Mouse (Mus musculus): Measurements from ENCODE around the gene Cpt1c.

Gene Cpt1c

DNA sequence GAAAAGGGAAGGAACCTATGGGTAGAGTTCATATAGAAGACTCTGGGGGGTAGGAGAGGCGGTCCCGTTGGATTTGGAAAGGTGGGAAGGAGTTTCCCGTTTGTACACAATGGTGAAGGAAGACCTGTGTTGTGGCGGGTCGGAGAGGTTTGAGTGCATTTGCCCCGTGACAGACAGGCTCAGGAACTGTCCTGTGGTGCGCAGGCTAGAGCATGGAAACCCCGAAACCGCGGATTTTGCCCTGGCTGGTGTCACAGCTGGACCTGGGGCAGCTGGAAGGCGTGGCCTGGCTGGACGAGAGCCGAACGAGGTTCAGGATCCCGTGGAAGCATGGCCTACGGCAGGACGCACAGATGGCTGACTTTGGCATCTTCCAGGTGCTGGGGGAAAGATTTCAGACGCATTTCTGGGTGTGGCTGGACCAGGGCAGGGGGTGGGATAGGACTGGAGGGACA lies 23.9 kb upstream of the Cpt1c start, which contains the start of gene Bcl2l12:
Bcl2l12 (minus strand) TSS at position 212 of the 455 bp plus-strand sequence.
- peak in 1 of 2 experiments; percentile 20 for DNase-seq

DNA sequence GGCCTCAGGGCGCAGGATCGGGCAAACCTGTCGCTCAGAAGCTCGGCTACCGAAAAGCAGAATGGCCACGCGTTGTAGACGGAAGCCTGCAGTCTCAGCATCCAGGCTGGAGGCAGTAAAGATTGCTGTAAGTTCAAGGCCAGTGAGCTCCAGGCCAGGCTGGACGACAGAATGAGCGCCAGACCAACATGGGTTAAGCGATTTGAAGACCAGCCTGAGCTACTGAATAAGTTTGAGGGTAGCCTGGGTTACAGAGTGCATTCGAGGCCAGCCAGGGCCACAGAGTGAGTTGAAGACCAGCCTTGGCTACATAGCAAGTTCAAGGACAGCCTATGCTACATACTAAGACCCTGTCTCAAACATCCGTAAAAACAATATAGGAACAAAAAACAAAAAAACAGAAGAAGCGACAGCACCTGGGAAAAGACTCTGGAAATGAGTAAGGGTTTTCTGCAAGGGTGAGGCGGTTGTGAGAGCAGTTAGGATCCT lies 23.3 kb upstream of the Cpt1c start:
- DNase-seq: no peak

- DNase-seq: peak; percentile 97 to 98
These were observed 22.7 kb upstream of the Cpt1c start, which contains the start of gene Irf3 for GRCm38 (mm10) chr7:44997231-44997939. Irf3 (plus strand) TSS chr7:44997648.

GRCm38 (mm10) chr7:44996672-44997071 lies 22.0 kb upstream of the Cpt1c start:
- peak in 1 of 2 experiments; percentile 17 for DNase-seq

GRCm38 (mm10) chr7:44986879-44987718 lies 12.4 kb upstream of the Cpt1c start:
- peak in 1 of 2 experiments; percentile 21 for DNase-seq

DNA sequence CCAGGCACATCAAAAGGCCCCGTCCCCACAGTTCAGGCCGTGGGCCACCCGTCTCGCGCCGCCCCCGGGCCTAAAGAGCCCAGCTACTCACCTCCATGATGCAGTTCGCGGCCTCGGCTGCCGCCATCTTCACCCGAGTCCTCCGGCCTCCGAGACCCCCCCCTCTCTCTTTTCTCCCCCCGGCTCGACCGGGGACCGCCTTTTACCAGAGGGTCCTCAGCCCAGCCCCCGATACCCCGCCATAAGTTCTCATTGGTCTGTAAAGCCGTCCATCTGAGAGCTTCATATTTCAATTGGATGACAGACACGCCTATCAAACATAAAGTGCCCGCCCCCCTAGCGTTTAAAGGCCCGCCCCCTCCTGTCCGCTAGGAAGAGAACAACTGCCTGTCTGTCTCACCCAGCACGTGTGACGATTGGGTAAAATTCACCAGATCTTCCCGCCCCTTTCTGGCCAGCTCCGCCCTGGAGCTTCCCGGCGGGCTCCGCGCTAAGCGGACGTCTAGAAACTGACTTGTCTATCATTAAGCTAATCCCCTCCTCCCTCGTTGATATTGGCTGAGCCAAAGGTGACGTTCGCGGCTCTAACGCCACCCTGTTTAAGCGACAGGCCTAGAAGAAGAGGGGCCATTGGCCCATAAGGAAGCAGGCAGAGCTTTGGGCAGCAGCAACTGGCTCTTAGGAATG lies 11.7 kb upstream of the Cpt1c start, which contains the start of gene Prmt1:
Prmt1 (minus strand) TSS at position 377 of the 687 bp plus-strand sequence.
- DNase-seq: peak; percentile 95 to 97

- peak; percentile 69 to 73 for DNase-seq
These were observed 11.0 kb upstream of the Cpt1c start for GRCm38 (mm10) chr7:44985595-44986191.

DNA sequence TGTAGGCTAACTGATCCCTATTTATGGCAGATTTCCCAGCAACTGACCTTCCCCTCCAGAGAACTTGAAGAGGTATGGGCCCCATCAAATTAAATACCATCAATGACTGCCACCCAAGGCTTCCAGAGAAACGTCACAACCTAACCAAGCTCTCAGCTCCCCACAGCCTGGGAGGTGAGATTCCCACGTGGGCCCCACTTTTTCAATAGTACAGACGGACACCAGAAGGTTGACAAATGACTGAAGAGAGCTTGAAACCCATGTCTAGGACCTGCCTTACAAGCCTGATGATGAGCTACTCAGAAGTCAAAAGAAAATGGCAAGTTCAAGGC lies 10.1 kb upstream of the Cpt1c start:
- DNase-seq: no peak

DNA sequence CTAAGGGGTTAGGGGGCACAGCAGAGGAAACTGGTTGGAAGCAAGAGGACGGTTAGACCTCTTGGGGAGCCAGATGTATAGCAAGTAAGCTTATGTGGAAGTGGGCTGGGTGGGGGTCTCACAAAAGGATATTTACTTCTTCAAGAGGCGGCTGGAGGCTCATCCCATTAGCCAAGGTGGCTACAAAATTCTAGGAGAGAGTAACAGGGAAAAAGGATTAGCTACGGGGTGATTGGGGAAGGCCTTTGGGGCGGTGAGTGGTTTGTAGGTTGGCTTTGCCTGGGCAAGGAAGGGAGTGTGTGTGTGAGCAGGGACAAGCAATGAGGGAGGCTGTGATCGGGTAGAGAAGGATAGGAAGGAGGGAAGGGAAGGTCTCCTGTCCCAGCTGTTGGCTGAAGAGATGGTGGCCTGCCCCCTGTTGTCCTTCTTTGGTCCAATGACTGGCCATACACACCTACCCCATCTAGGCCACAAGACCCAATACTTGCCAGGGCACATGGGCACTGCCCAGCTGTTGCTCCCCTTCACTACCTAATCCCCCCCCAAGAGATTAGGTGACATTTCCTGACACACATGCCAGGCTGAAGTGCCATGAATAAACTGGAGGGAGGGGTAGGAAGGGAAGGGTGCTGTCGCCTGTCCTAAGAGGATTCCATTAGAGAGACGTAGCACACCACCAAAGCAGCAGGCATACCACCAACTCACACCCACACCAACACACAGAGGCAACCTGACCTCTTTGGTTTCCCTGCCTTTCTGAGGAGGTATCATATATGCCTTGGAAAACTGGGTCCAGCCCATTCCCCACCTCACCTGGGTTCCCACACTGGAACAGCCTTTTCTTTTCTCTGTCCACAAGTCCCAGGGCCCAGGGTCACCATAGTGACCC lies 9.5 kb upstream of the Cpt1c start:
- DNase-seq: no peak

DNA sequence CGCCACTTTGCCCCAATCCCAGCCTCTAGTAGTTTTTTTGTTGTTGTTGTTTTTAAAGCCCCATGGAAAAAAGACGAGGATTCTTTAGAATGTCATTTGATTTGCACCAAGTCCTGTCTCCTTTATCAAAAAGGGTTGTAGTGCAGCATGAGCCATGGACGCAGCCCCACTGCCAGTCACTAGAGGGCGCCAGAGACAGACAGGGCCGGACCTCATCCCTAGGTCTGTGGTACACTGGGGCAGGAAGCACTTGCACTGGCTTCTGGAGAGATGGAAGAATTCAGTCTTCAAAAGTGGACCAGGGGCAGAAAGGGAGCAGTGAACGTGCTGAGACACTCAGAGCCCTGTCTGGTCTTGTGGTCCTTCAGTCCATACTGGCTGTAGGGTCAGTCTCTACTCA lies 8.4 kb upstream of the Cpt1c start:
- DNase-seq: peak; percentile 92 to 93

- DNase-seq: no peak
These were observed 6.9 kb upstream of the Cpt1c start for GRCm38 (mm10) chr7:44981539-44981938.

DNA sequence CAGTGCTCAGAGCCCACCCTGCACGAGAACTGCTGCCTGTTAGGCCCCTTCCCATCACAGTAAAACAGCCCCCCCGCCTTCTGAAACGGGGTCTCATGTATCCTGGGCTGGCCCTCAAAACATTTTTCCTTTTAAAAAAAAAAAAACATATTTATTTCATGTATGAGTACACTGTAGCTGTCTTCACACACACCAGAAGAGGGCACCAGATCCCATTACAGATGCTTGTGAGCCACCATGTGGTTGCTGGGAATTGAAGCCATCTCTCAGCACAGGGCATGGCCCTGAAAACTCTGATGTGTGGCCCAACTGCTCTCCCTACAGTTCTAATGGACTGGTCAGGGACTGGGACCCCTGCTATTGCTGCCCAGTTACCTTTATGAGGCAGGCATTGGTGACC lies 3.6 kb upstream of the Cpt1c start:
- no peak for DNase-seq

DNA sequence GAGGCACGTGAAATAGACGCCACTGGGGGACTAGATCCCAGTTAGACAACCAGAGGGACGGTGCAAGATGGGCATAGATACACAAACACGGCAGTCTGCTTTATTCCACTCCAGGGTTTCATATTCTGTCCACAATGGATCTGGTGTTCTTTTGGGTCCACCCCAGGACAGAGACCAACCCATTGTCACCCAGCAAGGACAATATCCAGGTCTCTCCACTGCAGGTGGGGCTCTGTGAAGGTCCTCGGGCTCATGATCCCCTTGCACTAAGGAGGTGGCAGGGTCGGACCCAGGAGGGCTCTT lies 417 bp upstream of the Cpt1c start:
- DNase-seq: no peak

DNA sequence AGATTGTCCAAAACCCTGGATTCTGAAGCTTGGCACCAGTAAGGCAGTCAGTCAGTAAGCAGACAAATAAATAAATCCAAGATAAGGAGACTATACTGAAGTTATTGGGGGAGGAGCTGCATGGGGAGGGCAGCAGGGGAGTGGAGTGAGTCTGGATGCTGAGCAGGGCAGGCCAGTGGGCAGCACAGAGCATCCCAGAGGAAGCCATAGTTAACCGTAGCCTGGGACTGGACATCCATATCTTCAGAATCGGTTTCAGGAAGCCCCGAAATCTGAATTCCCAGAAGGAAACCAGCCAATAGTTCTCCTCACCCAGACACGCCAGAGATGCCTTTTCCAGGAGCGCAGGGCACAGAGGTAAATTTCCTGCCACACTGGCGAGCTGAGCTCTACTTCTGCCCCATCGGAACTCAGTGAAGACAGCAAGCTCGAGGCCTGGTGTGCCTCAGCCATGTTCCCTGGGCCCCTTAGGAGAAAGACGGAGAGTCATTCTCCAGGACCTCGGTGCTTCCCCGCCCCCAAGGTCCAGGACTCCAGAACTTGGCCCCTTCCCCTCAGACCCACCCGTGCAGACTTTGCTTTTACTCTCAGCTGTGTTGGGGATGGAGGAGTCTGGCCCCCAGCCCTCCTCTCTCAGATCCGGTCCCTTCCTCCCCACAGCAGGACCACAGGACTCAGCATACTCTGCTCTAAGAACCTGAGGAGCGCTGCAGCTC lies 1.1 kb downstream of the Cpt1c start:
- DNase-seq: no peak

DNA sequence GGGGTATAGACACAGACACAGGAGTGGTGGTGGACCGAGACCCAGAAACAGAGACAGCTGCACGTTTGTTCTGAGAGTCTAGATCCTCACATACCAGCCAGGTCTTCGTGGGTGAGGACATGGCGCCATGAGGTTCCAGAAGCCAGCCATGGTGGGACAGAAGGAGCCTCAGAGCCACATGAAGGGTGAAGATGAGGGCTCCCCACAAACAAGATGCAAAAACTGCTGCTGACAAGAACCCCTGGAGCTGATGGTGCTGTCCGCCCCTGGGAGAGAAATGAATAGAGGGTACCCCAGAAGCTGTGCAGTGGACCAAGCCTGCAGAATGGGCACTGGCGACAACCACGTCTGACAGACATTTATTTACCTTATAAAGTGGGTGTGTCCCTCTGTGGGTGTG lies 3.5 kb downstream of the Cpt1c start:
- no peak for DNase-seq

DNA sequence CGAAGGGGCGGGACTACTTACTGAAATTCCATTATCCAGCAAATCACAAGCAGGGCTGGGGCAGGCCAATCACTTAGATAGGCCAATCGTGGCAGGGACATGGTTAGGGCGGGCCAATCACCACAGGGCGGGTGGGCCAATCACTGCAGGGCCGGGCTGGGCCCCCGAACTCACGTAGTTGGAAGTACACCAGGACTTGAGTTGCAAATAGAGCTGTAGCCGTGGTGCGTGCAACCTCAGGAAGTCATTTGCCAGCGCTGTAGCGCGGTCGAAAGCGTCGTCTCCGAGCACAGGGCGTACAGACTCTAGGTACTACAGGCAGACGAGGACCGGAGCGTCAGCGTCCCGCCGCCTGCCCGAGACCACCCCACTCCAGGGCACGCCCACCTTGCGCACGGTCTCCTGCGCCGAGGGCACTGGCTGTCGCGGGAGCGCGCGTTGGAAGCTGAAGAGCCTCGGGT lies 4.4 kb downstream of the Cpt1c start:
- DNase-seq: peak; percentile 75 to 78

DNA sequence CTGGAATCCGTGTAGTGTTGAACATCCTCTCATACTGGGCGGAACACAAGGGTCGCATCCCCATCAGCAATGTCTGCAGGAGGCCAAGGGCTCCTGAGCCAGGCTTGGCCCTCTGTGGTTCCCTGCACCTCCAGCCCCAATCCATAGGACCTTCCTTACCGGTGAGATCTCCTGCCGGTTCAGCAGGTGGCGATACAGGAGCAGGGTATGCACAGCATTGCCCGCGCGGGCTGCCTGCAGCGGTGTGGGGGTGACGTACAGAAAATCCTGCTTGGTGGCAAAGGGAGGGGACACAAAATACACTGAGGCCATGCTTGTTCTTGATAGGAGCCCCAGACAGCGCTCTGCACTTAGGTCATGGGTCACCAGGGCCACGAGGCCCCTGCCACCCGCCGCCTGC lies 8.0 kb downstream of the Cpt1c start:
- DNase-seq: no peak

- peak in 1 of 2 experiments; percentile 37 for DNase-seq
These were observed 8.7 kb downstream of the Cpt1c start for GRCm38 (mm10) chr7:44965975-44966374.

DNA sequence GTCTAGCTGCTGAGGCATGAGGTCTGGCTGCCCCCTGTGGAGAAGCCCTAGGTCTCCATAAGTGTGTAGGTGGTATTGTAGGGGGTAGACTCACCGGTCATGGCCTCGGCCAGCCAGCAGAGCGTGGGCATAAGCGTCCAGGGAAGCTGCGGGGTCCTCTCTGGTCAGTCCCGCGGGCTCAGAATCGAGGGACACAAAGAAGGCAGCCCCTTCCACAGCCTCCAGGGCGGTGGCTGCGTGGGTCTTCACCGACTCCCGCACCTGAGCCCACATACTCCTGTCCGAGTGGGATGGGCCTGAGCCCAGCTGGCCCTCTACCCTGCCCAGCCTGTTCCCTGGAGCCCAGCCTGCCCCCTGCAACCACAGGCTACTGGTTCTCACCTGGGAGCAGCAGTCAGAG lies 9.7 kb downstream of the Cpt1c start:
- DNase-seq: no peak

DNA sequence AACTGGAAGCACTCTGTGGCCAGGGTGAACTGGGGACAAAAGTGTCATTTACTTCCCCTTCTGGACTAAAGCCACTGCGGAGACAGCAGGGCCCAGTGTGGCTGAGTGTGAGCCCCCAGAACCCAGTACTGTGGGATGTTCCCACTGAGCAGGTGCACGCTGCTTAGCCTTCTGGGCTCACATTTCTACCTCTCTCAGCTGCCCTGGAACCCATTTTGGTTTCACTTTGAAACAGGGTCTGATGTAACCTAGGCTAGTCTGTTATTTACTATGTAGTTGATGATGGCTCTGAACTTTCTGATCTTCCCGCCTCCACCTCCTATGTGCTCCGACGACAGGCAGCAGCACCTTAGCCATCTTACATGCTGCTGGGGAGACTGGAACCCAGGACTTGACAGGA lies 11.8 kb downstream of the Cpt1c start:
- DNase-seq: no peak

- no peak for DNase-seq
These were observed 12.3 kb downstream of the Cpt1c start for GRCm38 (mm10) chr7:44962337-44962736.
